Mouse (Mus musculus) intestine, embryonic 14.5 days (tissue): ENCODE measurements around the gene Dact1. TPM values are rescaled to one million over a fixed set of nuclear protein-coding genes. Genes with fewer than 3 reads are reported as not detected.

Source experiments
- ATAC-seq: fragments of 200-750 bp; cut with Nextera tagmentation; replicated peaks from 2 replicates; pipeline ENCODE4 v1.8.0; 2017; ENCODE audit warnings: low read depth, moderate number of reproducible peaks, moderate TSS enrichment, moderate library complexity; ENCODE audit not compliant: low FRiP score, low TSS enrichment
- DNase-seq: peaks from one replicate; pipeline ENCODE4 v3.0.0-alpha.2; 2018; ENCODE audit warnings: low spot score
- H3K27ac ChIP-seq: fragments of 300-500 bp; sonication (generic); 2 replicates; pipeline ENCODE4 v1.5.1; 2014; ENCODE audit warnings: low read depth, mild to moderate bottlenecking, control low read depth
- H3K27me3 ChIP-seq: fragments of 300-500 bp; sonication (generic); replicated peaks from 2 replicates; pipeline ENCODE4 v1.6.1; 2014; ENCODE audit warnings: low read length, control low read depth; ENCODE audit not compliant: control insufficient read depth, insufficient read depth
- H3K36me3 ChIP-seq: fragments of 300-500 bp; sonication (generic); 2 replicates; pipeline ENCODE4 v1.6.1; 2014; ENCODE audit warnings: low read length, control low read depth; ENCODE audit not compliant: control insufficient read depth, insufficient read depth
- H3K4me1 ChIP-seq: fragments of 300-500 bp; sonication (generic); replicated peaks from 2 replicates; pipeline ENCODE4 v1.6.1; 2014; ENCODE audit warnings: low read length, control low read depth, mixed read lengths; ENCODE audit not compliant: control insufficient read depth, insufficient read depth
- H3K4me2 ChIP-seq: fragments of 300-500 bp; sonication (generic); 2 replicates; pipeline ENCODE4 v1.6.1; 2014; ENCODE audit warnings: low read length
- H3K4me3 ChIP-seq: fragments of 300-500 bp; sonication (generic); 2 replicates; pipeline ENCODE4 v1.5.1; 2014; ENCODE audit warnings: low read depth, low read length, control low read depth, mixed read lengths
- H3K9ac ChIP-seq: fragments of 300-500 bp; sonication (generic); 2 replicates; pipeline ENCODE4 v1.6.1; 2014; ENCODE audit warnings: mild to moderate bottlenecking, low read length
- H3K9me3 ChIP-seq: fragments of 300-500 bp; sonication (generic); 2 replicates; pipeline ENCODE4 v1.6.1; 2016; ENCODE audit warnings: low read length, control low read depth; ENCODE audit not compliant: control insufficient read depth
- WGBS: fragments of 180-500 bp; shearing (Covaris S2); extraction: QIAGEN DNeasy Blood & Tissue Kit; methylation state at CpG from one replicate; pipeline ENCODE4 v1.1.7; 2014; 5-methylcytosine and 5-hydroxymethylcytosine counted together
- polyA plus RNA-seq: library from polyadenylated mRNA; unstranded; fragments of >200 nt; fragmentation: Nextera tagmentation; extraction: Ambion mirVana; gene quantifications from 2 replicates; pipeline ENCODE4 v1.2.1, GENCODE M21; 2014

Dact1 gene
- polyA plus RNA-seq = 15.1 and 16.0 TPM in 2 replicates

GRCm38 (mm10) chr12:71309581-71310067 is at the start of gene Dact1:
TSS of gene Dact1 (plus strand) at chr12:71309884.
- peaks cover 23% of the 10 kb centered on the region for H3K36me3 ChIP-seq
- WGBS = under 1% methylated on average over 62 of the region's 76 CpGs

GRCm38 (mm10) chr12:71264211-71264610 is 45.5 kb upstream of the Dact1 start:
- no peaks in the 10 kb centered on the region for H3K4me1 ChIP-seq
- no peaks in the 10 kb centered on the region for H3K27me3 ChIP-seq
- 58% methylated on average over 4 of the region's 4 CpGs for WGBS
- H3K27ac ChIP-seq = no peak overlapping the region
- H3K4me3 ChIP-seq = no peak overlapping the region
- ATAC-seq (no peak), DNase-seq (no peak)
- H3K9ac ChIP-seq = no peak overlapping the region
- H3K36me3 ChIP-seq = no peaks in the 10 kb centered on the region
- peaks cover 4% of the 10 kb centered on the region; the same call in 1 of the 2 replicates for H3K9me3 ChIP-seq
- no peak overlapping the region for H3K4me2 ChIP-seq

More at GRCm38 (mm10) chr12:71309581-71310067, at the start of gene Dact1:
- Histone ChIP-seq H3K4me2 (peak within 1 kb of the TSS; percentile 56), H3K9me3 (no peaks in the 10 kb centered on the region), H3K27me3 (no peaks in the 10 kb centered on the region), H3K4me3 (peak within 1 kb of the TSS; percentile 83), H3K27ac (peak within 1 kb of the TSS; percentile 98), H3K4me1 (peaks cover 12% of the 10 kb centered on the region; the same call in 1 of the 2 replicates), H3K9ac (peak within 1 kb of the TSS; percentile 94)
- ATAC-seq (peak; percentile 83), DNase-seq (peak; percentile 87)

GRCm38 (mm10) chr12:71269367-71269766 is 40.3 kb upstream of the Dact1 start:
- Histone ChIP-seq H3K4me1 (no peaks in the 10 kb centered on the region), H3K4me3 (no peak overlapping the region)
- 92% methylated on average over 7 of the region's 7 CpGs for WGBS

DNA sequence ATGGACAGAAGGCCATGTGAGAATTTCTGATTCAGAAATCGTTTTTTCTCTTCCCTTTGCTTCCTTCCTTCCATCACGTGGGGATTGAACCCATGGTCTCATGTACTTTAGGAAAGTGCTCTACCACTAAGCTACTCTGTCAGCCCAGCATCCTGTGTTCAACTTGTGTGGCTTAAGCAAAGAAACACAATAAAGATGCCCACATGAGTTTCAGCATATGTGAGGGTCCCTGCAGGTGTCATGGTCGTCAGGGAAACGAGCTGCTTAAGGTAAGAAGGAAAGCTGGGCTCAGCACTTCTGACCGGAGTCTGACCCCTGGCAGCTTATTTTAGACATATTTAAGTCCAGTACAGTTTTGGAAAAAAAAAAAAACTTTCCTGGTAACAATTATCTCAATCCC is 38.6 kb upstream of the Dact1 start:
- Histone ChIP-seq H3K4me1 (no peaks in the 10 kb centered on the region), H3K9ac (no peak overlapping the region), H3K27ac (no peak overlapping the region), H3K27me3 (no peaks in the 10 kb centered on the region), H3K4me3 (no peak overlapping the region), H3K9me3 (no peaks in the 10 kb centered on the region), H3K36me3 (no peaks in the 10 kb centered on the region), H3K4me2 (no peak overlapping the region)
- 85% methylated on average over 5 of the region's 5 CpGs for WGBS
- DNase-seq = no peak
- no peak for ATAC-seq

More at GRCm38 (mm10) chr12:71269367-71269766, 40.3 kb upstream of the Dact1 start:
- ATAC-seq (no peak), DNase-seq (no peak)
- no peak overlapping the region for H3K4me2 ChIP-seq
- H3K9me3 ChIP-seq = no peaks in the 10 kb centered on the region
- no peaks in the 10 kb centered on the region for H3K36me3 ChIP-seq
- no peaks in the 10 kb centered on the region for H3K27me3 ChIP-seq
- H3K9ac ChIP-seq = no peak overlapping the region
- no peak overlapping the region for H3K27ac ChIP-seq

DNA sequence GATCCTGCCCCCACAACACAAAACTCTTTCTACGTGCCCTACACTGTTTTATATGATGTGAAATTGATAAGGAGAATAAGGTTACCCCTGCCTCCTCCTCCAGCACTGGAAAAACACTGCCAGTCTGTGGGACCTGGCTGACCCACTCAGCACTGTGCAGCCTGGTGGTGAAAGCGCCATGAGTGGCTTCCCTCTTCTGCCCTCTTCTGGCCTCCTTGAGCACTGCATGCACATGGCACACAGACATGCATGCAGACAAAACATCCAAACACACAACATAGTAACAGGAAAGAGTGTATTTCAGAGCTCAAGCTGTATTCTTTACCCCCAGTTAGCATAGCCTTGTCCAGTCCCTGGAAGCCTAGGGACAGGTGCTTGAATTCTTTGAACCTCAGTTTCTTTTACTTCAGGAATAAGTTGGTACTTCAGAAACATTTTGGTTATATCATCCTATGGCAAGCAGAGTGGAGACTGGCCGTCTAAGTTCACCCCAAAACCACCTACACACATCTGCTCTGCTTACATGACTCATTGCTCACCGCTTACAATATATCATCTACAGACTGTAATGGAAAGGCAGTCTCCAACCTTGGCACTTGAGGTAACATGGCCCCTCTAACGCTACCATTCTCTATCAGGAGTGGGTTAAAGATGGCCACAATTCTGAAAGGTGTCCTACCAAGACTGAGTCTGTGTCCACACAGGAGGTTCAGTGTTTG is 35.0 kb upstream of the Dact1 start:
- Histone ChIP-seq H3K4me2 (no peak overlapping the region), H3K4me3 (no peak overlapping the region), H3K27ac (no peak overlapping the region), H3K4me1 (no peaks in the 10 kb centered on the region), H3K36me3 (no peaks in the 10 kb centered on the region), H3K9ac (no peak overlapping the region), H3K9me3 (no peaks in the 10 kb centered on the region), H3K27me3 (no peaks in the 10 kb centered on the region)
- DNase-seq (no peak), ATAC-seq (no peak)
- WGBS = 91% methylated on average over 5 of the region's 5 CpGs

GRCm38 (mm10) chr12:71275906-71276595 is 33.6 kb upstream of the Dact1 start:
- H3K27me3 ChIP-seq = no peaks in the 10 kb centered on the region
- H3K27ac ChIP-seq = no peak overlapping the region
- H3K9ac ChIP-seq = no peak overlapping the region
- 79% methylated on average over 8 of the region's 8 CpGs for WGBS
- H3K4me1 ChIP-seq = no peaks in the 10 kb centered on the region
- no peak for ATAC-seq
- H3K9me3 ChIP-seq = no peaks in the 10 kb centered on the region
- no peak overlapping the region for H3K4me3 ChIP-seq
- no peak for DNase-seq
- H3K4me2 ChIP-seq = no peak overlapping the region
- no peaks in the 10 kb centered on the region for H3K36me3 ChIP-seq

GRCm38 (mm10) chr12:71279521-71280262 is 30.0 kb upstream of the Dact1 start:
- Histone ChIP-seq H3K27ac (no peak overlapping the region), H3K36me3 (no peaks in the 10 kb centered on the region), H3K4me2 (no peak overlapping the region), H3K9me3 (0 out of 2 replicates have a peak, but pooled peaks cover 7% of the 10 kb centered on the region), H3K27me3 (no peaks in the 10 kb centered on the region), H3K4me3 (no peak overlapping the region), H3K9ac (no peak overlapping the region), H3K4me1 (no peaks in the 10 kb centered on the region)
- WGBS = 68% methylated on average over 12 of the region's 12 CpGs
- no peak for DNase-seq
- ATAC-seq = no peak

- WGBS = 87% methylated on average over 12 of the region's 12 CpGs
- Histone ChIP-seq H3K4me1 (no peaks in the 10 kb centered on the region), H3K9me3 (0 out of 2 replicates have a peak, but pooled peaks cover 7% of the 10 kb centered on the region), H3K4me3 (no peak overlapping the region), H3K9ac (no peak overlapping the region), H3K36me3 (no peaks in the 10 kb centered on the region), H3K27me3 (no peaks in the 10 kb centered on the region), H3K27ac (no peak overlapping the region), H3K4me2 (no peak overlapping the region)
- ATAC-seq (no peak), DNase-seq (no peak)
These were observed 28.4 kb upstream of the Dact1 start for GRCm38 (mm10) chr12:71281201-71281768.
